Mouse (Mus musculus) heart, postnatal 36 days (tissue): ENCODE results near the gene 4930470P17Rik. TPM values are rescaled to one million over a fixed set of nuclear protein-coding genes. Genes with fewer than 3 reads are reported as not detected.

Experiments used
- DNase-seq, 2 experiments: peaks; one replicate each; pipeline ENCODE4 v3.0.0; 2021 to 2022
- intact Hi-C: fragments of 180-260 bp; cut with DNase I; formaldehyde crosslinking; loops from one replicate; pipeline ENCODE4 v1.15.1; 2025
- total RNA-seq, 2 experiments: library from RNA; stranded (reverse); gene quantifications; 2 replicates each; pipeline ENCODE4 v1.2.3; 2021

The 4930470P17Rik gene
- total RNA-seq, 2 experiments from 2014 or later: not detected

GRCm38 (mm10) chr2:170529766-170530165 is 72.1 kb downstream of the 4930470P17Rik start:
- intact Hi-C loops: no loop called here
- DNase-seq: no peak

Other genes starting within 250 kb of the 4930470P17Rik start
- gene Bcas1, start 174.2 kb downstream of the 4930470P17Rik start, total RNA-seq: not detected
- 10 to 100 TPM; 11.1 to 12.4 TPM for gene Pfdn4, start 105.6 kb downstream of the 4930470P17Rik start, total RNA-seq
- not detected for gene Cyp24a1, start 104.9 kb downstream of the 4930470P17Rik start, total RNA-seq
- gene Dok5, start 129.8 kb upstream of the 4930470P17Rik start, total RNA-seq: under 1 TPM in 1 of 2 experiments, not detected in 1; 0.14 TPM